ENCODE assay signal across 15 mouse cellular contexts in the genomic region with DNA sequence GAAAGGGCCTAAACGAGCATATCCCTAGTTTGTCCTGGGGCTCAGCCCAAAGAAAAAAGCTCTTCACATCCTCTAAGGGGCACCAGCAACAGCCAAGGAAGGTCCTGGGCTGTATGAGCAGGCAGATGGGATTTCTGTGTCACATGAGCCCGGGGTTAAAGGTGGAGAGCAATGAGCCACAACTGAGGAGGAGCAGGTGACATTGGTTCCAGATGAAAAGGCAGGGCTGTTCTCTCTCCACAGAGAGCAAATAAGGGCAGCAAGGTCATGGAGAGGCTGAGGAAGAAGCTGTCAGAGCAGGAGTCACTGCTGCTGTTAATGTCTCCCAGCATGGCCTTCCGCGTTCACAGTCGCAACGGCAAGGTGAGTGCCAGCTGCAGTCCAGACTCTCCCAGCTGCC. TPM values are rescaled to one million over a fixed set of nuclear protein-coding genes. Genes with fewer than 3 reads are reported as not detected.
DNase-seq lines count a peak whose midpoint lies in the region; ATAC-seq and TF ChIP-seq lines count a peak whose summit lies in the region.
"Had no signal": no experiment of that assay in that cellular context is flagged by ENCODE, and none has a peak within 500 bp of the region (broad histone marks: within the 10 kb centered on the region; RNA-seq: fewer than 3 reads in every experiment).

No protein-coding gene starts in this region.

- no peak overlapping the region for H3K4me3 ChIP-seq in neural tube, embryonic 11.5 days (ENCODE audit: low read depth, low read length)
- H3K4me3 ChIP-seq in neural tube, embryonic 15.5 days (replicated peaks) = no peak overlapping the region
- no peak overlapping the region for H3K4me3 ChIP-seq in kidney, embryonic 16.5 days (ENCODE audit: low read length)
- no peak overlapping the region for H3K4me3 ChIP-seq in gastrocnemius, adult 2 months
- H3K4me3 ChIP-seq: forebrain, embryonic 10.5 days; limb, embryonic 12.5 days; liver, embryonic 15.5 days had no signal

- H3K4me1 ChIP-seq in neural tube, embryonic 11.5 days (ENCODE audit: control insufficient read depth, insufficient read depth, low read length) = no peaks in the 10 kb centered on the region
- H3K4me1 ChIP-seq in neural tube, embryonic 15.5 days = no peaks in the 10 kb centered on the region
- peaks cover 38% of the 10 kb centered on the region for H3K4me1 ChIP-seq in kidney, embryonic 16.5 days (ENCODE audit: insufficient read depth, low read length)
- H3K4me1 ChIP-seq: limb, embryonic 12.5 days; liver, embryonic 15.5 days had no signal

- intact Hi-C loops in gastrocnemius, adult 2 months (cut with DNase I) = no loop called here

- peak; percentile 50 for DNase-seq in embryo, embryonic 10 days (ENCODE audit: low spot score)
- no peak for DNase-seq in embryo, embryonic 9.5 days (ENCODE audit: extremely low spot score)
- peak; percentile 40 for DNase-seq in neural tube, embryonic 11.5 days (ENCODE audit: low spot score)
- DNase-seq in yolk sac, embryonic 10.5 days (ENCODE audit: low spot score) = peak; percentile 82
- DNase-seq in gastrocnemius, adult 2 months = no peak
- no peak for DNase-seq in urinary bladder, postnatal 10 days (ENCODE audit: low spot score)
- DNase-seq: cerebellum, postnatal 25 days; gastrocnemius, postnatal 25 days; lung, postnatal 10 days; thymus, postnatal 36 days had no signal

- WGBS in neural tube, embryonic 11.5 days = 55% methylated on average over 6 of the region's 6 CpGs
- 71% methylated on average over 6 of the region's 6 CpGs for WGBS in neural tube, embryonic 15.5 days
- WGBS in kidney, embryonic 16.5 days = 38% methylated on average over 6 of the region's 6 CpGs

- H3K27me3 ChIP-seq in neural tube, embryonic 11.5 days (ENCODE audit: control insufficient read depth, insufficient read depth, low read length) = no peaks in the 10 kb centered on the region
- H3K27me3 ChIP-seq in neural tube, embryonic 15.5 days (replicated peaks) = no peaks in the 10 kb centered on the region
- no peaks in the 10 kb centered on the region for H3K27me3 ChIP-seq in kidney, embryonic 16.5 days (ENCODE audit: insufficient read depth, low read length)
- H3K27me3 ChIP-seq: limb, embryonic 12.5 days; liver, embryonic 15.5 days had no signal

- peak; percentile 31; the same call in 1 of the 2 replicates for ATAC-seq in neural tube, embryonic 11.5 days (ENCODE audit: insufficient read depth, low FRiP score, low TSS enrichment)
- no peak for ATAC-seq in neural tube, embryonic 15.5 days (ENCODE audit: low FRiP score)
- peak; percentile 86 for ATAC-seq in kidney, embryonic 16.5 days (ENCODE audit: low FRiP score, low TSS enrichment)

- no peak overlapping the region for H3K4me2 ChIP-seq in neural tube, embryonic 11.5 days (ENCODE audit: low read depth)
- H3K4me2 ChIP-seq in neural tube, embryonic 15.5 days = no peak overlapping the region
- H3K4me2 ChIP-seq in kidney, embryonic 16.5 days (replicated peaks; ENCODE audit: low read depth, low read length) = no peak overlapping the region
- H3K4me2 ChIP-seq: limb, embryonic 12.5 days; liver, embryonic 15.5 days had no signal

- peaks cover 2% of the 10 kb centered on the region; the same call in 1 of the 2 replicates for H3K36me3 ChIP-seq in neural tube, embryonic 11.5 days (ENCODE audit: control insufficient read depth, insufficient read depth, low read length)
- peaks cover 84% of the 10 kb centered on the region for H3K36me3 ChIP-seq in neural tube, embryonic 15.5 days
- peaks cover 24% of the 10 kb centered on the region; the same call in 1 of the 2 replicates for H3K36me3 ChIP-seq in kidney, embryonic 16.5 days (ENCODE audit: insufficient read depth, low read length)

- no peak overlapping the region for H3K27ac ChIP-seq in neural tube, embryonic 11.5 days (ENCODE audit: low read depth, low read length)
- H3K27ac ChIP-seq in neural tube, embryonic 15.5 days (replicated peaks) = no peak overlapping the region
- H3K27ac ChIP-seq in kidney, embryonic 16.5 days (ENCODE audit: low read length) = no peak overlapping the region
- no peak overlapping the region for H3K27ac ChIP-seq in gastrocnemius, adult 2 months
- H3K27ac ChIP-seq: forebrain, embryonic 10.5 days; limb, embryonic 12.5 days; liver, embryonic 15.5 days had no signal

- no peaks in the 10 kb centered on the region for H3K9me3 ChIP-seq in neural tube, embryonic 11.5 days (ENCODE audit: control insufficient read depth, low read length)
- H3K9me3 ChIP-seq in neural tube, embryonic 15.5 days (replicated peaks) = no peaks in the 10 kb centered on the region
- H3K9me3 ChIP-seq in kidney, embryonic 16.5 days (ENCODE audit: low read length) = no peaks in the 10 kb centered on the region; the same call in 1 of the 2 replicates
- H3K9me3 ChIP-seq: forebrain, embryonic 10.5 days; limb, embryonic 12.5 days; liver, embryonic 15.5 days had no signal

- no peak for TF ChIP-seq CTCF in gastrocnemius, adult 2 months (IDR thresholded peaks at IDR 0.05)

- H3K9ac ChIP-seq in neural tube, embryonic 11.5 days (ENCODE audit: low read length) = no peak overlapping the region
- no peak overlapping the region for H3K9ac ChIP-seq in neural tube, embryonic 15.5 days (replicated peaks)
- no peak overlapping the region for H3K9ac ChIP-seq in kidney, embryonic 16.5 days (replicated peaks; ENCODE audit: low read length)
- H3K9ac ChIP-seq: limb, embryonic 12.5 days; liver, embryonic 15.5 days had no signal

RNA-seq across cellular contexts. Expression of gene Specc1l, which starts 55.0 kb away (rescaled TPM):
- polyA plus RNA-seq in neural tube, embryonic 11.5 days (2014; fragmentation: Nextera tagmentation; extraction: Ambion mirVana) = 21.8 and 23.0 TPM in 2 replicates
- 25.1 and 25.2 TPM in 2 replicates for polyA plus RNA-seq in neural tube, embryonic 15.5 days (2015; fragmentation: Nextera tagmentation; extraction: Ambion mirVana)
- polyA plus RNA-seq in kidney, embryonic 16.5 days (2015; fragmentation: Nextera tagmentation; extraction: Ambion mirVana) = 33.2 and 33.4 TPM in 2 replicates
- total RNA-seq in gastrocnemius, adult 2 months (2021) = 10 to 100 TPM; 43.1 to 44.8 TPM

Comparison
In these comparisons a context has a peak if more than half of its experiments do, and no peak if none do; other contexts are left out.
1. DNase-seq: peak in embryo, embryonic 10 days (single experiment), neural tube, embryonic 11.5 days (single experiment) and yolk sac, embryonic 10.5 days (single experiment); none in embryo, embryonic 9.5 days (single experiment), gastrocnemius, adult 2 months (single experiment) and urinary bladder, postnatal 10 days (single experiment).